Mouse (Mus musculus): ENCODE measurements around the gene Grin2a. TPM values are rescaled to one million over a fixed set of nuclear protein-coding genes. Genes with fewer than 3 reads are reported as not detected.

Grin2a gene
- polyA plus RNA-seq, 1 experiment from 2014 or later = 0.35 TPM

DNA sequence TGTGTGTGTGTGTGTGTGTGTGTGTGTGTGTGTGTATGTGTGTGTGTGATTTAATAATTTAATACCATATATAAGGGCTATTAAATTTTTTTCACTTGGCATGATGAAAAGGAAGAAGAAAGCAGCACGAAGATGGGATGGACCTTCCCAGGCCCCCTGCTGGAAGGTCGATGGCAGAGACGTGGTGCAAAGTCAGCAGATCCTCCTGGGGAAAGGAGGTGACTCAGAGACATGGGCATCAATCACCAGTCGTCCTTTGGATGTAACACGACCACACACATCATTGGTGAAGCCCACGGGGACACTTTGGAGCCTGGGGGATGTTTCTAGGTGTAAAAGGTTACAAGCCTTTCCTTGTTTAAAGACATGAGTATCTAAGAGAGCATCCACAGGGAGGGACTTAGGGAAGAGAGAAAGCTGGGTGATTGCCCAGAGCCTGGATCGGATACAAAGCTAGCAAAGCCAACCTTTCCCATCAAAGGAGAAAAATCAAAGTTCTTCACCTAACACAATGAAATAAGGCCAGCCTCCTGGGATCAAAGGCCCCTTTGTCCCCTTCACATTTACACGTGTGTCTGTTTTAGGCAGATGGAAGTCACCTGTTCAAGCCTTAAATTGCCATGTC, 53.9 kb downstream of the Grin2a start:
- H3K4me2 ChIP-seq (ENCODE audit: low read length) = no peak overlapping the region
- no peaks in the 10 kb centered on the region for H3K4me1 ChIP-seq (ENCODE audit: control insufficient read depth in 2 of 2, insufficient read depth in 2 of 2, low read length in 2 of 2)
- no peaks in the 10 kb centered on the region for H3K36me3 ChIP-seq (ENCODE audit: control insufficient read depth, insufficient read depth, low read length)
- ATAC-seq (ENCODE audit: insufficient number of reproducible peaks, insufficient read depth, low FRiP score, low read depth) = no peak
- 45% methylated on average over 8 of the region's 8 CpGs for WGBS
- H3K9me3 ChIP-seq (ENCODE audit: control insufficient read depth, low read length) = no peaks in the 10 kb centered on the region
- H3K4me3 ChIP-seq (ENCODE audit: control insufficient read depth in 1 of 2, insufficient read depth in 1 of 2, low read depth in 1 of 2, low read length in 2 of 2) = no peak overlapping the region
- H3K27me3 ChIP-seq (ENCODE audit: control insufficient read depth, insufficient read depth, low read length) = no peaks in the 10 kb centered on the region
- H3K9ac ChIP-seq (ENCODE audit: low read length) = no peak overlapping the region
- no peak overlapping the region for H3K27ac ChIP-seq (replicated peaks in 1 of 2; ENCODE audit: control insufficient read depth in 1 of 2, insufficient read depth in 1 of 2, low read depth in 2 of 2, low read length in 2 of 2)

DNA sequence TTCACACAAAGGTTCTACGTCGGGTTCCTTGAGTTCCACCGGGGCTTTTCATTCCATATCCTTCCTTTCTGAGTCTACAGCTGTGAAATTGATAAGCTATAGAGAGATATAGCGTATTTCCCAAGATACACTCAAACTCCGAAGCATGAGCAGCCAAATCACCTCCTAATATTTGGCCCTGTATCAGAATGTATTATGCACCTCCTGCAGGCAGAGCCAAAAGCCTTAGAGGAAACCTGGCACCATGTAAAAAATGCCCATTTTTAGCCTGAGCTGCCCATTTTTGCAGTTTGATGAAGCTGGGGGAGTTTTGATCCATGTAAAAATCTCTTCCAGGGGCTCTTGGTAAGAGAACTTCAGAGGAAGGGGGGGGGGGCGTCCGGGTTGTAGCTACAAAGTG, 54.6 kb downstream of the Grin2a start:
- H3K4me2 ChIP-seq (ENCODE audit: low read length) = no peak overlapping the region
- H3K4me1 ChIP-seq (ENCODE audit: control insufficient read depth in 2 of 2, insufficient read depth in 2 of 2, low read length in 2 of 2) = no peaks in the 10 kb centered on the region
- H3K36me3 ChIP-seq (ENCODE audit: control insufficient read depth, insufficient read depth, low read length) = no peaks in the 10 kb centered on the region
- WGBS = 72% methylated on average over 7 of the region's 7 CpGs
- no peak for ATAC-seq (ENCODE audit: insufficient number of reproducible peaks, insufficient read depth, low FRiP score, low read depth)
- H3K27ac ChIP-seq (replicated peaks in 1 of 2; ENCODE audit: control insufficient read depth in 1 of 2, insufficient read depth in 1 of 2, low read depth in 2 of 2, low read length in 2 of 2) = no peak overlapping the region
- H3K9me3 ChIP-seq (ENCODE audit: control insufficient read depth, low read length) = no peaks in the 10 kb centered on the region
- H3K9ac ChIP-seq (ENCODE audit: low read length) = no peak overlapping the region
- no peak overlapping the region for H3K4me3 ChIP-seq (ENCODE audit: control insufficient read depth in 1 of 2, insufficient read depth in 1 of 2, low read depth in 1 of 2, low read length in 2 of 2)
- no peaks in the 10 kb centered on the region for H3K27me3 ChIP-seq (ENCODE audit: control insufficient read depth, insufficient read depth, low read length)

DNA sequence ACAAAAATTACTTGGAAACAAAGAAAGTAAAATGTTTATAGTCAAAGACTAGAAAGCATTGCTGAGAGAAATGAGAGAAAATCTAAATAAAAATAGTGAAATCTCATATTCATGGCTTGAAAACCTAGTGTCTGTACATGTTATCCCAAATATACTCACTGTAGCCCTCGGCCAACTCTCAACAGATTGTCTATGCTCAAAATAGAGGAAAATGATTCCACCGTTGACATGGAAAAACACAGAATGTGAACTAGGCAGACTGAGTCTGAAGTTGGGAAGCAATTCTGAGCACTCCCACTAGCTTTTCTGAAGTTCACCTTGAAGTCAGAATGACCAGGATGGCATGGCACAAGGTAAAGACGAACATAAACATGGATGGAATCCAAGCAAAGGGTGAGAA, 84.7 kb downstream of the Grin2a start:
- Histone ChIP-seq H3K36me3 (ENCODE audit: control insufficient read depth, insufficient read depth, low read length) (no peaks in the 10 kb centered on the region), H3K27ac (replicated peaks in 1 of 2; ENCODE audit: control insufficient read depth in 1 of 2, insufficient read depth in 1 of 2, low read depth in 2 of 2, low read length in 2 of 2) (no peak overlapping the region), H3K27me3 (ENCODE audit: control insufficient read depth, insufficient read depth, low read length) (no peaks in the 10 kb centered on the region), H3K4me2 (ENCODE audit: low read length) (no peak overlapping the region), H3K4me3 (ENCODE audit: control insufficient read depth in 1 of 2, insufficient read depth in 1 of 2, low read depth in 1 of 2, low read length in 2 of 2) (no peak overlapping the region), H3K9ac (ENCODE audit: low read length) (no peak overlapping the region), H3K4me1 (ENCODE audit: control insufficient read depth in 2 of 2, insufficient read depth in 2 of 2, low read length in 2 of 2) (no peaks in the 10 kb centered on the region), H3K9me3 (ENCODE audit: control insufficient read depth, low read length) (no peaks in the 10 kb centered on the region)
- ATAC-seq (ENCODE audit: insufficient number of reproducible peaks, insufficient read depth, low FRiP score, low read depth) = no peak
- WGBS = 66% methylated on average over 3 of the region's 3 CpGs

DNA sequence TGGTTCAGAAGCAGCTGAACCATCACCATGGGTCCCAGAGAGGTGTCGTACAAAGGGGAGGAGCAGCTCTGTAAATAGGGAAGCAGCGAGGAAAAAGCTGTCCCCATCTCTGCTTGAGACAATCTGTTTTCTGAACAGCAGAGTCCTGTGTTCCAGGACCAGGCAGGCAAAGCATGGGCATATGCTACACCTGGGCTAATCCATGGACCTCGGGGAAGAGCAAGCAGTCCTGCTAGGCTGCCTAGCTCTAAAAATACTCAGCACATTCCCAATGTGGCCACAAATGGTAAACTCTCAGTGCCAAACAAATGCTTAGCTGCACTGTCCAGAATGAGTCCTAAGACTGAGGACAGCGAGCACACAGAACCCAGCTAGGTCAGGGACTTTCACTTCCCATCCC, 86.1 kb downstream of the Grin2a start:
- no peaks in the 10 kb centered on the region for H3K4me1 ChIP-seq (ENCODE audit: control insufficient read depth in 2 of 2, insufficient read depth in 2 of 2, low read length in 2 of 2)
- H3K36me3 ChIP-seq (ENCODE audit: control insufficient read depth, insufficient read depth, low read length) = no peaks in the 10 kb centered on the region
- H3K27ac ChIP-seq (replicated peaks in 1 of 2; ENCODE audit: control insufficient read depth in 1 of 2, insufficient read depth in 1 of 2, low read depth in 2 of 2, low read length in 2 of 2) = no peak overlapping the region
- no peaks in the 10 kb centered on the region for H3K9me3 ChIP-seq (ENCODE audit: control insufficient read depth, low read length)
- no peaks in the 10 kb centered on the region for H3K27me3 ChIP-seq (ENCODE audit: control insufficient read depth, insufficient read depth, low read length)
- ATAC-seq (ENCODE audit: insufficient number of reproducible peaks, insufficient read depth, low FRiP score, low read depth) = no peak
- no peak overlapping the region for H3K4me3 ChIP-seq (ENCODE audit: control insufficient read depth in 1 of 2, insufficient read depth in 1 of 2, low read depth in 1 of 2, low read length in 2 of 2)
- H3K4me2 ChIP-seq (ENCODE audit: low read length) = no peak overlapping the region
- 77% methylated on average over 4 of the region's 4 CpGs for WGBS
- H3K9ac ChIP-seq (ENCODE audit: low read length) = no peak overlapping the region

DNA sequence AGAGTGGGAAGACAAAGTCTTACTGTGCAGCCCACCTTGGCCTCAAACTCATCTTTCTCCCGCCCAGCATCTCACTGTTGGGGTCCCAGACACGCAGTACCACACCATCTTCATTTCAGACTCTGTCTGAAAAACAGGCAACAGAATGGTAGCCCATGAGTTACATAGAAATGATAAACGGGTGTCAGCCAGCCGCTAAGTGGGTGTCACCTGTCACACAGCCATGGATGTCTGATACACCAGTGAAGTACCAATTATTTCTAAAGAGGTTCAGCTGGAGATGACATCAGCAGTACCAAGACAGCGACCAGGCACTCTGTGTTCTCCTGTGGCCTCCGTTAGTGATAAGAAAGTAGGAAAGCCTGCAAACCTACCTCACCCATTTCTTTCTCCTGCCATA, 90.9 kb downstream of the Grin2a start:
- ATAC-seq (ENCODE audit: insufficient number of reproducible peaks, insufficient read depth, low FRiP score, low read depth) = no peak
- Histone ChIP-seq H3K4me2 (ENCODE audit: low read length) (no peak overlapping the region), H3K4me3 (ENCODE audit: control insufficient read depth in 1 of 2, insufficient read depth in 1 of 2, low read depth in 1 of 2, low read length in 2 of 2) (no peak overlapping the region), H3K27ac (replicated peaks in 1 of 2; ENCODE audit: control insufficient read depth in 1 of 2, insufficient read depth in 1 of 2, low read depth in 2 of 2, low read length in 2 of 2) (no peak overlapping the region), H3K9ac (ENCODE audit: low read length) (no peak overlapping the region), H3K9me3 (ENCODE audit: control insufficient read depth, low read length) (no peaks in the 10 kb centered on the region), H3K36me3 (ENCODE audit: control insufficient read depth, insufficient read depth, low read length) (no peaks in the 10 kb centered on the region), H3K27me3 (ENCODE audit: control insufficient read depth, insufficient read depth, low read length) (no peaks in the 10 kb centered on the region), H3K4me1 (ENCODE audit: control insufficient read depth in 2 of 2, insufficient read depth in 2 of 2, low read length in 2 of 2) (no peaks in the 10 kb centered on the region)
- WGBS = 71% methylated on average over 6 of the region's 6 CpGs

DNA sequence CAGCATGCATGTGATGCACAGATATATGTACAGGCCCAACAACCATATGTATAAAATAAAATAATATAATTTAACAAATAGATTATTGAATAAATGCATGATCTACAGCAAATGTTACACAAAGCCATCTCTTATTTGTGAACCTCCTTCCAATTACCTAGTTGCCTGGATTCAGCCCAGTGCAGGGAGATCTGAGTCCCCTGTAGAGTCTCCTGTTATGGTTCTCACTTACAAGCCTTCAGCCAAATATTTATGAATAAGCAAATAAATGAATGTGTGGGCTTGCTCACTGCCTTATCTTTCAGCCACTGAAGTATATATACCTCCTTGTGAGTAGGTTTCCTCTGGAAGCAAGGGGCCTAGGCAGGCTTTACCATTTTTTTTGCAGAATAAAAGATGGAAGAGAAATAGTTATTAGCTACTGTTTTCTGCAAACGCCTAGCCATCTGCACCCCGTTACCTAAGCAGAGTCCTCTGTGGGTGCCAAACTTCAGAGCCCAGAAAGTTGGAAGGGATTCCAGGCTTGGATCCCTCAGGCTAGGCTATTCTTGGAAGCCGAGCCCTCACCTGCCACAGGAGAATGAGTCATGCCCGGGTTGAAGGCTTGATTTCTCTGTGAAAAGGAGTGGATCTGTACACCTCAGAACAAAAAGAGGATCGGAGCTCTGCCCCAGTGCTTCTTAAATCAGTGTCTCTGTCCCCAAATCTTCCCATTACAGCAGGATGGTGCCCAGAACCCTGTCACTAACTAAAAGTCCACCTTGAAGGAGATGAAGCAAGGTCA, 92.5 kb downstream of the Grin2a start:
- Histone ChIP-seq H3K36me3 (ENCODE audit: control insufficient read depth, insufficient read depth, low read length) (no peaks in the 10 kb centered on the region), H3K4me3 (ENCODE audit: control insufficient read depth in 1 of 2, insufficient read depth in 1 of 2, low read depth in 1 of 2, low read length in 2 of 2) (no peak overlapping the region), H3K27me3 (ENCODE audit: control insufficient read depth, insufficient read depth, low read length) (no peaks in the 10 kb centered on the region), H3K9ac (ENCODE audit: low read length) (no peak overlapping the region), H3K9me3 (ENCODE audit: control insufficient read depth, low read length) (no peaks in the 10 kb centered on the region), H3K4me1 (ENCODE audit: control insufficient read depth in 2 of 2, insufficient read depth in 2 of 2, low read length in 2 of 2) (no peaks in the 10 kb centered on the region), H3K27ac (replicated peaks in 1 of 2; ENCODE audit: control insufficient read depth in 1 of 2, insufficient read depth in 1 of 2, low read depth in 2 of 2, low read length in 2 of 2) (no peak overlapping the region), H3K4me2 (ENCODE audit: low read length) (no peak overlapping the region)
- WGBS = 76% methylated on average over 5 of the region's 5 CpGs
- ATAC-seq (ENCODE audit: insufficient number of reproducible peaks, insufficient read depth, low FRiP score, low read depth) = no peak

DNA sequence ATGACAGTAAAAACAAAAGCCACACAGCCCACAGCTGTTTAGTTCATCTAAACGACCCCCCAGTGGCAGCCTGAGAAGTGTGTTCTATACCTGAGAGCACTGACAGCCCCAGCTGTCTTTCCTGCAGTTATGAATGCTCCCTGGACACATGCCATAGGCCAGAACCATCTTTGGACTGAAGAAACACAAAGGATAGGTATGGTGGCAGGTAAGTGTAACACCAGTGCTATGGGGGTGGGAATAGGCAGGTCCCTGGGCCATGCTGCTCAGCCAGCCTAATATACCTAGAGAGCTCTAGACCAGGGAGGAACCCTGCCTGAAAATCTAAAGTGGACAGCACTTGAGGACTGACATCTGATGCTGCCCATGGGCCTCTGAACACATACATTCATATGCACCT, 93.9 kb downstream of the Grin2a start:
- no peak for ATAC-seq (ENCODE audit: insufficient number of reproducible peaks, insufficient read depth, low FRiP score, low read depth)

DNA sequence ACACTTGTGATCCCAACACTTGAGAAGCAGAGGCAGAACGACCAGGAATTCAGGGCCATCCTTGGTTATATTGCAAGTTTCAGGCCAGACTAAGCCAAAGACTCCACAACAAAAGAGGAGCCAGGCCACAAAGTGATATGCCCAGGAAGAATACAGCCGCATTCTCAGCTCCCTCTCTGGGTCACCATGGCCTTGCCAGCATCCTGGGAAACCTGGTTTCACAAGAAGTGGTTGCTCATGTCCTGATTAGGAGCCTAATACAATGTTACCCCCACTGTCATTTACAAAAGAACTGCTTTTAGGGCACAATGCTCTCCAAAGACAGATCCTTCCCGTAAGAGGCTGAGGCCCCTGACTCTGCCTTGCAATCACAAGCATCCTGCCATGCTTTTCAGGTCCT, 94.4 kb downstream of the Grin2a start:
- Histone ChIP-seq H3K9me3 (ENCODE audit: control insufficient read depth, low read length) (no peaks in the 10 kb centered on the region), H3K4me2 (ENCODE audit: low read length) (no peak overlapping the region), H3K27ac (replicated peaks in 1 of 2; ENCODE audit: control insufficient read depth in 1 of 2, insufficient read depth in 1 of 2, low read depth in 2 of 2, low read length in 2 of 2) (no peak overlapping the region), H3K4me3 (ENCODE audit: control insufficient read depth in 1 of 2, insufficient read depth in 1 of 2, low read depth in 1 of 2, low read length in 2 of 2) (no peak overlapping the region), H3K4me1 (ENCODE audit: control insufficient read depth in 2 of 2, insufficient read depth in 2 of 2, low read length in 2 of 2) (no peaks in the 10 kb centered on the region), H3K9ac (ENCODE audit: low read length) (no peak overlapping the region), H3K36me3 (ENCODE audit: control insufficient read depth, insufficient read depth, low read length) (no peaks in the 10 kb centered on the region), H3K27me3 (ENCODE audit: control insufficient read depth, insufficient read depth, low read length) (no peaks in the 10 kb centered on the region)
- whole genome bisulfite sequencing = 69% methylated on average over 3 of the region's 3 CpGs
- no peak for ATAC-seq (ENCODE audit: insufficient number of reproducible peaks, insufficient read depth, low FRiP score, low read depth)

More for the DNA sequence above, 93.9 kb downstream of the Grin2a start:
- Histone ChIP-seq H3K36me3 (ENCODE audit: control insufficient read depth, insufficient read depth, low read length) (no peaks in the 10 kb centered on the region), H3K9me3 (ENCODE audit: control insufficient read depth, low read length) (no peaks in the 10 kb centered on the region), H3K9ac (ENCODE audit: low read length) (no peak overlapping the region), H3K4me3 (ENCODE audit: control insufficient read depth in 1 of 2, insufficient read depth in 1 of 2, low read depth in 1 of 2, low read length in 2 of 2) (no peak overlapping the region), H3K4me2 (ENCODE audit: low read length) (no peak overlapping the region), H3K27ac (replicated peaks in 1 of 2; ENCODE audit: control insufficient read depth in 1 of 2, insufficient read depth in 1 of 2, low read depth in 2 of 2, low read length in 2 of 2) (no peak overlapping the region), H3K4me1 (ENCODE audit: control insufficient read depth in 2 of 2, insufficient read depth in 2 of 2, low read length in 2 of 2) (no peaks in the 10 kb centered on the region), H3K27me3 (ENCODE audit: control insufficient read depth, insufficient read depth, low read length) (no peaks in the 10 kb centered on the region)
- WGBS = 38% methylated on average over 1 of the region's 1 CpGs

Measured in heart, embryonic 14.5 days (tissue).